Comparison of ENCODE assay signal across 23 mouse cellular contexts in the genomic region with DNA sequence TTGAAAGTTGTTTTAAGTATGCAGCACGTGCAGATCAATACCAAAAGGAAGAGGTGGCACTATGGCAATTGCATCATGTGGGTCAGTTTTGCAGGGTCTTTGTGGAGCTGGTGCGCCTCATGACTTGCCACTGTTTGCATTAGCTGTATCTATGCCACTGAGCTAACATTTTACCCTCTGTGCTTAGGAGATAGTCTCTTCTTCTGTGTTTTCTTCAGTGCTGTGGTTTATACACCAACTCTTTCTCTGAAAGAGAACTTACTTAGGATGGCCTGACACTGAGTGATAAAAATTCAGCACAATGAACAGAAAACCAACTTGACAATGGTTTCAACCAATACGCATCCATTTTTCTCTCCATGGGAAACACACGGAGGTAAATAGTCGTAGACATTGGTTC. TPM values are rescaled to one million over a fixed set of nuclear protein-coding genes. Genes with fewer than 3 reads are reported as not detected.
DNase-seq lines count a peak whose midpoint lies in the region; ATAC-seq and TF ChIP-seq lines count a peak whose summit lies in the region.
"Had no signal": no experiment of that assay in that cellular context is flagged by ENCODE, and none has a peak within 500 bp of the region (broad histone marks: within the 10 kb centered on the region; RNA-seq: fewer than 3 reads in every experiment).

No protein-coding gene starts in this region.

- H3K4me3 ChIP-seq in MEL (ENCODE audit: control insufficient read depth in 1 of 2, insufficient read depth in 1 of 2, low read depth in 2 of 2, low read length in 2 of 2), result no peak overlapping the region
- no peak overlapping the region for H3K4me3 ChIP-seq in liver, embryonic 14.5 days (ENCODE audit: insufficient read depth in 1 of 2, low read depth in 2 of 2, low read length in 2 of 2)
- H3K4me3 ChIP-seq in hindbrain, embryonic 14.5 days (replicated peaks; ENCODE audit: low read length), result no peak overlapping the region
- H3K4me3 ChIP-seq in kidney, embryonic 16.5 days (ENCODE audit: low read length), result no peak overlapping the region
- H3K4me3 ChIP-seq: embryonic facial prominence, embryonic 13.5 days; forebrain, embryonic 12.5 days; heart, embryonic 13.5 days had no signal

- peaks cover 0 to 47% of the 10 kb centered on the region in 2 experiments; a peak in 2 of 4 replicates for H3K36me3 ChIP-seq in MEL (ENCODE audit: control insufficient read depth in 1 of 2, insufficient read depth in 2 of 2, low read length in 2 of 2)
- no peaks in the 10 kb centered on the region for H3K36me3 ChIP-seq in liver, embryonic 14.5 days (replicated peaks; ENCODE audit: control insufficient read depth, insufficient read depth, low read depth)
- H3K36me3 ChIP-seq in hindbrain, embryonic 14.5 days (replicated peaks; ENCODE audit: control insufficient read depth, insufficient read depth), result no peaks in the 10 kb centered on the region
- H3K36me3 ChIP-seq in kidney, embryonic 16.5 days (ENCODE audit: insufficient read depth, low read length), result no peaks in the 10 kb centered on the region
- H3K36me3 ChIP-seq: embryonic facial prominence, embryonic 13.5 days; forebrain, embryonic 12.5 days; heart, embryonic 13.5 days had no signal

- H3K4me2 ChIP-seq in liver, embryonic 14.5 days (ENCODE audit: low read depth), result no peak overlapping the region
- no peak overlapping the region for H3K4me2 ChIP-seq in hindbrain, embryonic 14.5 days (replicated peaks)
- no peak overlapping the region for H3K4me2 ChIP-seq in kidney, embryonic 16.5 days (replicated peaks; ENCODE audit: low read depth, low read length)
- H3K4me2 ChIP-seq: embryonic facial prominence, embryonic 13.5 days; forebrain, embryonic 12.5 days; heart, embryonic 13.5 days had no signal

- WGBS in liver, embryonic 14.5 days (ENCODE audit: insufficient replicate concordance), result 32% methylated on average over 5 of the region's 5 CpGs
- 92% methylated on average over 5 of the region's 5 CpGs for WGBS in hindbrain, embryonic 14.5 days
- WGBS in kidney, embryonic 16.5 days, result 93% methylated on average over 5 of the region's 5 CpGs

- no peaks in the 10 kb centered on the region for H3K9me3 ChIP-seq in MEL (replicated peaks; ENCODE audit: insufficient read depth, low read length)
- no peaks in the 10 kb centered on the region for H3K9me3 ChIP-seq in liver, embryonic 14.5 days (ENCODE audit: control insufficient read depth, low read length)
- H3K9me3 ChIP-seq in hindbrain, embryonic 14.5 days (ENCODE audit: control insufficient read depth, low read length), result no peaks in the 10 kb centered on the region
- peaks cover 3% of the 10 kb centered on the region; the same call in 1 of the 2 replicates for H3K9me3 ChIP-seq in kidney, embryonic 16.5 days (ENCODE audit: low read length)
- H3K9me3 ChIP-seq: embryonic facial prominence, embryonic 13.5 days; forebrain, embryonic 12.5 days; heart, embryonic 13.5 days had no signal

- TF ChIP-seq RAD21 in MEL (IDR thresholded peaks at IDR 0.05; ENCODE audit: low read depth, low read length), result no peak

- TF ChIP-seq EP300 in MEL (IDR thresholded peaks at IDR 0.05; ENCODE audit: low read depth in 1 of 2, low read length in 2 of 2), result peak; percentile 65 to 84
- TF ChIP-seq EP300 in liver, embryonic 14.5 days (IDR thresholded peaks at IDR 0.05; ENCODE audit: low read depth), result peak; percentile 62

- no peaks in the 10 kb centered on the region for H3K79me2 ChIP-seq in MEL (ENCODE audit: control insufficient read depth, insufficient read depth, low read length, poor library complexity)

- H3K9ac ChIP-seq in MEL (ENCODE audit: control insufficient read depth, low read depth, low read length, poor library complexity, severe bottlenecking), result no peak overlapping the region
- no peak overlapping the region for H3K9ac ChIP-seq in liver, embryonic 14.5 days (replicated peaks)
- H3K9ac ChIP-seq in hindbrain, embryonic 14.5 days, result no peak overlapping the region
- no peak overlapping the region for H3K9ac ChIP-seq in kidney, embryonic 16.5 days (replicated peaks; ENCODE audit: low read length)
- H3K9ac ChIP-seq: embryonic facial prominence, embryonic 13.5 days; forebrain, embryonic 12.5 days; heart, embryonic 13.5 days had no signal

- ATAC-seq in liver, embryonic 14.5 days (ENCODE audit: insufficient read depth), result peak; percentile 56; the same call in 1 of the 2 replicates
- ATAC-seq in megakaryocyte progenitor cell, adult 5-6 weeks (replicated peaks; ENCODE audit: poor library complexity), result peak; percentile 55
- ATAC-seq in hindbrain, embryonic 14.5 days (ENCODE audit: low FRiP score), result no peak
- ATAC-seq in kidney, embryonic 16.5 days (ENCODE audit: low FRiP score, low TSS enrichment), result no peak
- ATAC-seq: forebrain, embryonic 16.5 days; hindbrain, embryonic 16.5 days had no signal

- peaks cover 31 to 34% of the 10 kb centered on the region in 2 experiments for H3K4me1 ChIP-seq in MEL (ENCODE audit: control insufficient read depth in 1 of 2, insufficient read depth in 2 of 2, low read length in 2 of 2)
- H3K4me1 ChIP-seq in liver, embryonic 14.5 days (replicated peaks; ENCODE audit: control insufficient read depth in 2 of 2, insufficient read depth in 2 of 2, low read length in 1 of 2), result peaks cover 21 to 59% of the 10 kb centered on the region in 2 experiments
- H3K4me1 ChIP-seq in hindbrain, embryonic 14.5 days (replicated peaks; ENCODE audit: control insufficient read depth, insufficient read depth, low read length), result no peaks in the 10 kb centered on the region
- no peaks in the 10 kb centered on the region for H3K4me1 ChIP-seq in kidney, embryonic 16.5 days (ENCODE audit: insufficient read depth, low read length)
- H3K4me1 ChIP-seq: embryonic facial prominence, embryonic 13.5 days had no signal

- TF ChIP-seq POLR2A in MEL (IDR thresholded peaks at IDR 0.05; ENCODE audit: control insufficient read depth in 1 of 2, insufficient read depth in 1 of 2, low read depth in 1 of 2, low read length in 2 of 2, poor library complexity in 1 of 2), result no peak

- peak overlapping the region; percentile 21; the same call in 1 of the 2 replicates for H3K27ac ChIP-seq in MEL (ENCODE audit: control insufficient read depth, low read depth, low read length)
- H3K27ac ChIP-seq in liver, embryonic 14.5 days, result peak overlapping the region; percentile 33; the same call in 1 of the 2 replicates
- H3K27ac ChIP-seq in hindbrain, embryonic 14.5 days, result no peak overlapping the region
- no peak overlapping the region for H3K27ac ChIP-seq in kidney, embryonic 16.5 days (ENCODE audit: low read length)
- H3K27ac ChIP-seq: embryonic facial prominence, embryonic 13.5 days; forebrain, embryonic 12.5 days; heart, embryonic 13.5 days had no signal

- DNase-seq in MEL (ENCODE audit: low read depth, low spot score), result peak; percentile 40
- peak; percentile 11 for DNase-seq in MEL-GATA-1-ER (ENCODE audit: extremely low read depth, low read depth)
- DNase-seq in liver, embryonic 14.5 days (ENCODE audit: low read depth in 3 of 3, low spot score in 3 of 3), result no peak
- DNase-seq in hindbrain, embryonic 14.5 days (ENCODE audit: low spot score), result no peak
- DNase-seq in frontal cortex, postnatal 36 days (ENCODE audit: low spot score in 2 of 2), result no peak
- DNase-seq: adrenal gland, postnatal 10 days; cerebellum, adult 11-12 months; cerebellum, adult 9-10 months; cerebellum, postnatal 25 days; gastrocnemius, postnatal 14 days; heart, postnatal 36 days had no signal

- TF ChIP-seq CTCF in MEL (IDR thresholded peaks at IDR 0.05 in 2 of 3, conservative IDR thresholded peaks at IDR 0.05 in 1 of 3; ENCODE audit: control insufficient read depth in 1 of 3, insufficient read depth in 1 of 3, low read depth in 2 of 3, low read length in 3 of 3, poor library complexity in 1 of 3, severe bottlenecking in 1 of 3), result no peak
- TF ChIP-seq CTCF in liver, embryonic 14.5 days (IDR thresholded peaks at IDR 0.05; ENCODE audit: low read depth), result no peak

- H3K27me3 ChIP-seq in MEL (ENCODE audit: control insufficient read depth in 1 of 2, insufficient read depth in 2 of 2, low read length in 2 of 2), result no peaks in the 10 kb centered on the region
- no peaks in the 10 kb centered on the region for H3K27me3 ChIP-seq in liver, embryonic 14.5 days (ENCODE audit: control insufficient read depth, insufficient read depth, low read length)
- no peaks in the 10 kb centered on the region for H3K27me3 ChIP-seq in hindbrain, embryonic 14.5 days (ENCODE audit: control insufficient read depth, insufficient read depth, low read length)
- H3K27me3 ChIP-seq in kidney, embryonic 16.5 days (ENCODE audit: insufficient read depth, low read length), result no peaks in the 10 kb centered on the region
- H3K27me3 ChIP-seq: embryonic facial prominence, embryonic 13.5 days; forebrain, embryonic 12.5 days; heart, embryonic 13.5 days had no signal

TF ChIP-seq in MEL, 35 proteins besides CTCF, POLR2A, EP300 and RAD21 (continues in another document):
- TF ChIP-seq USF1 (IDR thresholded peaks at IDR 0.05; ENCODE audit: low read depth, low read length) (no peak), TCF12 (IDR thresholded peaks at IDR 0.05; ENCODE audit: low read depth, low read length) (peak; percentile 80), MAX (IDR thresholded peaks at IDR 0.05; ENCODE audit: low read length) (0 out of 2 replicates have a peak, but pooled peaks have one; percentile 29), UBTF (IDR thresholded peaks at IDR 0.05; ENCODE audit: borderline replicate concordance, insufficient read depth, low read depth, low read length) (no peak)

RNA-seq across cellular contexts. Expression of gene Ifngr1, which starts 5.9 kb away (rescaled TPM):
- total RNA-seq in MEL (2012; rRNA removed), result 15.4 and 19.8 TPM in 2 replicates
- 10 to 100 TPM in 1 of 2 experiments, not detected in 1; 18.6 TPM for polyA plus RNA-seq in MEL (2012; ENCODE audit: insufficient read depth in 1 of 2, insufficient read length in 2 of 2, low read depth in 1 of 2, low replicate concordance in 2 of 2, missing spikeins in 1 of 2)
- 12.6 and 17.1 TPM in 2 replicates for polyA plus RNA-seq in liver, embryonic 14.5 days (2012; rRNA removed)
- polyA plus RNA-seq in liver, embryonic 14.5 days (2014; fragmentation: Nextera tagmentation; extraction: Ambion mirVana), result 36.4 and 39.5 TPM in 2 replicates
- 384 and 439 TPM in 2 replicates for total RNA-seq in megakaryocyte progenitor cell, adult 5-6 weeks (2015)
- total RNA-seq in megakaryocyte progenitor cell, adult 5-6 weeks (2017), result 295 and 330 TPM in 2 replicates
- 28.8 TPM in 2 replicates for polyA plus RNA-seq in hindbrain, embryonic 14.5 days (2014; fragmentation: Nextera tagmentation; extraction: Ambion mirVana)
- polyA plus RNA-seq in kidney, embryonic 16.5 days (2015; fragmentation: Nextera tagmentation; extraction: Ambion mirVana), result 59.8 and 67.1 TPM in 2 replicates

RNA-seq across cellular contexts. Expression of gene Il22ra2, which starts 35.9 kb away (rescaled TPM):
- total RNA-seq in MEL (2012; rRNA removed), result not detected in 2 replicates
- not detected for polyA plus RNA-seq in MEL (2012; ENCODE audit: insufficient read depth in 1 of 2, insufficient read length in 2 of 2, low read depth in 1 of 2, low replicate concordance in 2 of 2, missing spikeins in 1 of 2)
- polyA plus RNA-seq in liver, embryonic 14.5 days (2012; rRNA removed), result 0.01 and 0.03 TPM in 2 replicates
- 0.08 and 0.18 TPM in 2 replicates for polyA plus RNA-seq in liver, embryonic 14.5 days (2014; fragmentation: Nextera tagmentation; extraction: Ambion mirVana)
- total RNA-seq in megakaryocyte progenitor cell, adult 5-6 weeks (2015), result 4.3 and 4.6 TPM in 2 replicates
- total RNA-seq in megakaryocyte progenitor cell, adult 5-6 weeks (2017), result 3.2 and 7.7 TPM in 2 replicates
- polyA plus RNA-seq in hindbrain, embryonic 14.5 days (2014; fragmentation: Nextera tagmentation; extraction: Ambion mirVana), result not detected in 2 replicates
- not detected in 2 replicates for polyA plus RNA-seq in kidney, embryonic 16.5 days (2015; fragmentation: Nextera tagmentation; extraction: Ambion mirVana)
- total RNA-seq: ES-E14; gastrocnemius, adult 18-20 months; gastrocnemius, postnatal 14 days; heart, postnatal 36 days had no signal
- polyA plus RNA-seq: embryonic facial prominence, embryonic 13.5 days; forebrain, embryonic 12.5 days; forebrain, embryonic 16.5 days; frontal cortex, adult 2 months; heart, embryonic 13.5 days; heart, postnatal 0 days; hindbrain, embryonic 11.5 days; hindbrain, embryonic 16.5 days had no signal

Comparison
In these comparisons a context has a peak if more than half of its experiments do, and no peak if none do; other contexts are left out.
1. DNase-seq: peak in MEL (single experiment) and MEL-GATA-1-ER (single experiment); none in liver, embryonic 14.5 days (0 of 3), hindbrain, embryonic 14.5 days (single experiment) and frontal cortex, postnatal 36 days (0 of 2).
2. H3K27ac ChIP-seq: peak in MEL (single experiment) and liver, embryonic 14.5 days (single experiment); none in hindbrain, embryonic 14.5 days (single experiment) and kidney, embryonic 16.5 days (single experiment).
3. ATAC-seq: peak in liver, embryonic 14.5 days (single experiment) and megakaryocyte progenitor cell, adult 5-6 weeks (single experiment); none in hindbrain, embryonic 14.5 days (single experiment) and kidney, embryonic 16.5 days (single experiment).